Mouse (Mus musculus): ENCODE data around the gene Gm21970.

DNA sequence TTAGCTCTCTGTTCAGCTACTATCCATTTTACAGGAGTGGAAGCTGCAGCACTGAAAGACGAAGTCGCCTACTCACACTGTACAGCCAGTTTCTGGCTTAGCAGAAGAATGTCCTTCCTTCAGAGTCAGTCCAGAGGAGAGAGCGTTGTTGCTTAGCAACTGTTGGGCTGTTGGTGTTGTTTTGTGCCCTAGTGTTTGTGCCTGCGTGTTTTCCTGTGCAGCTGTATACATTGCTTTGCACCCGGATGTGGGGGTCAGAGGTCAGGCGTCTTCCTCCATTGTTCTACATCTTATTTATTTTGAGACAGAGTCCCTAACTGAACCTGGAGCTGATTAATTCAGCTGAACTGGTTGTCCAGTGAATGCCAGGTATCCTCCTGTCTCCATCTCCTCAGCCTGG lies 75.0 kb downstream of the Gm21970 start:
- TF ChIP-seq CTCF (IDR thresholded peaks at IDR 0.05; ENCODE audit: extremely low read depth, insufficient read depth, low read length), result no peak
- no peak for TF ChIP-seq POLR2A (IDR thresholded peaks at IDR 0.05; ENCODE audit: extremely low read depth, insufficient read depth, low read length)
